Mouse (Mus musculus): Measurements from ENCODE around the gene Shisa8.
"Not testable (repeated sequence)": the region's sequence is repeated elsewhere in the genome, so short reads cannot be mapped to it uniquely, and the experiment has no call there.

Shisa8 gene

GRCm38 (mm10) chr15:82212752-82213063 is at the start of gene Shisa8:
Shisa8 (minus strand) TSS chr15:82212815.
- no peak for DNase-seq (ENCODE audit: low spot score)

DNA sequence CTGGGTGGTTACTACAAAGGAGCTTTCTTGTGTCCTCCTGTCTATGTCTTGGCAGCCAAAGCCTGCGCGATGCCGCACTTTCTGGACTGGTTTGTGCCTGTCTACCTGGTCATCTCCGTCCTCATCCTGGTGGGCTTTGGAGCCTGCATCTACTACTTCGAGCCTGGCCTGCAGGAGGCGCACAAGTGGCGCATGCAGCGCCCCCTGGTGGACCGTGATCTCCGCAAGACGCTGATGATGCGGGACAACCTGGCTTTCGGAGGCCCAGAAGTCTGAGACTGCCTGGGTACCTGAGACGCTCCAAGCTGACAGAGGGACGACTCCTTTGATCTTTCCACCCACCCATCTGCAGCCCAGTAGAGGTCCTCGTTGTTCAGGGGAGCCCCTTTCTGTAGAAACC is 46.9 kb upstream of the Shisa8 start:
- peak; percentile 58 for DNase-seq (ENCODE audit: low spot score)

- no peak for DNase-seq (ENCODE audit: low spot score)
Observed at GRCm38 (mm10) chr15:82255944-82256383, 43.3 kb upstream of the Shisa8 start.

DNA sequence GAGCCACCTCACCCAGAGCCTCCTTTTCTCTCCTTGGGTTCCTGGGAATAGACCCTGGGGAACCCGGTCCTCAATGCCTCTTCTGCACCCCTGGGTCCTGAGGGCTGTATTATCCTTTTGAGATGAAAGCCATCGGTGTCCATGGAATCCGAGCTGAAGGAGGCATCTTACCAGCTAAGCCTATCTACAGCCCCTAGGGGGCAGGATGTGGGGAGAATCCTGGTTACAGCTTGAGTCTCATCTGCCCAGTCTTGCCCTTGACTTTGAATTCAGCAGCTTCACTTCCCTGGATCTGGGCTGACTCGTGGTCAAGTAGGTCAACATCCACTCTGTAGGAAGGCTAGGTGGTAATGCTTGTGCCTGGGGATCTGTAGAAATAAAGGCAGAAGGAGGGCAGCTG is 42.6 kb upstream of the Shisa8 start:
- DNase-seq (ENCODE audit: low spot score) = no peak

- no peak for DNase-seq (ENCODE audit: low spot score)
Observed at GRCm38 (mm10) chr15:82252097-82252496, 39.5 kb upstream of the Shisa8 start, which contains the start of gene 1500009C09Rik. 1500009C09Rik (plus strand) TSS chr15:82252397.

- no peak for DNase-seq (ENCODE audit: low spot score)
Observed at GRCm38 (mm10) chr15:82251579-82251978, 39.0 kb upstream of the Shisa8 start.

DNA sequence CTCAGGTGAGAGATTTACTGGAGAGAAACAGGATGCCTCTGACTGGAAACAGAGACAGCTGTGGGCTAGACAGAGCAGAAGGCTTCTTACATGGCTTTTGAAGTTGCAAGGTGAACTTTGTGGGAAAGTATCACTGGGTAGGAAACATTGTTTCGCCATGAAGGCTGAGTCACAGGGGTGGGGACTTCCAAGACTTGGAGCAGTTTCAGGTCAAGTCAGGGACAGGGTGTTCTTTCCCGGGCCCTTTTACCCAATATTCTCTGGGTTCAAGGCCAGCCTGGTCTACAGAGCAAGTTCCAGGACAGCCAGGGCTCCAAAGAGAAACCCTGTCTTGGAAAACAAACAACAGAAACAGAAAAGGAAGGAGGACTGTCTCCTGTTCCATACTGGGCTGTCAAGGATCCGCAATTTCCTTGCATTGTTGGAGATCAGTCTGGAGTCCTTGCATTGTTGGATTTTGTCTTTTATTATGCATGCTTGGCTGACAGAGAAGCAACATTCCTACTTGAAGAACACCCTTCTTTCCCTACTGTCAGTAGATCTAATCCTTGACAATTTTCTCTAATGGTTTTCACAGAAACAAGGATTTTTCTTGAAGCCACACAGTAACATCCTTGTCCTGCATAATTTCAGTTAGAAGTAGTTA is 34.6 kb upstream of the Shisa8 start:
- no peak for DNase-seq (ENCODE audit: low spot score)

- DNase-seq (ENCODE audit: low spot score) = not testable (repeated sequence)
Observed at GRCm38 (mm10) chr15:82244805-82245161, 32.2 kb upstream of the Shisa8 start.

DNA sequence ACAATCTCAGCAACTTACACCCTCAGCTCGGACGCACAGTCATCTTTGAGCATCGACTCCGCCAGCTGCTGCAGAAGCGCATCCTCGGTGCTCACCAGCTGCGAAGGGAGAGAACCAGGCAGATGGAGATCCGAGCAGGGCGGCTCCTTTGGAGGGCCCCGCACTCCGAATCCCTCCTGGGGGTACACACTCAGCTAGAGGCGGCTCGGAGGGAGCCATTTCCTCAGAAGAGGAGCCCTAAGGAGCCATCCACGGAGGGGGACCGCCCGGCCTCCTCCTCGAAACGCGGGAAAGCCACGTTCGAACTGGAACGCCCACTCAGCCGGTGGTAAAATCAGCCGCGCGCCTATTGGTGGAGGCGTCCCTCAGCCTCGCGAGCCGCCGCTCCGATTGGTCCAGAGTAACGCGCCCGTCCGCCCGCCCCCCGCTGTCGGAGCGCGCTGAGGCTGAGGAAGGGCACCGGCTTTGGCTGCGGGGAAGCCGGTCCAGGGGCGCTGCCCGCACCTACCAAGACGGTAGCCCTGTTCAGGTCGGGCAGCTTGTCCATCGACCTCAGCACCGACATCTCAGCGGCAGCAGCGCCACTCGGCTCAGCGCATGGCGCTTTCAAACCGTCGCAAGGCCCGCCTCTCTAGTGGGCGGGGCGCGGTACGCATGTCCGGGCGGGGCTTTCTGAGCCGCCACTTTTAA is 31.6 kb upstream of the Shisa8 start, which contains the start of gene Cenpm:
Cenpm (minus strand) TSS at position 634 of the 690 bp plus-strand sequence.
- DNase-seq (ENCODE audit: low spot score) = peak; percentile 90

DNA sequence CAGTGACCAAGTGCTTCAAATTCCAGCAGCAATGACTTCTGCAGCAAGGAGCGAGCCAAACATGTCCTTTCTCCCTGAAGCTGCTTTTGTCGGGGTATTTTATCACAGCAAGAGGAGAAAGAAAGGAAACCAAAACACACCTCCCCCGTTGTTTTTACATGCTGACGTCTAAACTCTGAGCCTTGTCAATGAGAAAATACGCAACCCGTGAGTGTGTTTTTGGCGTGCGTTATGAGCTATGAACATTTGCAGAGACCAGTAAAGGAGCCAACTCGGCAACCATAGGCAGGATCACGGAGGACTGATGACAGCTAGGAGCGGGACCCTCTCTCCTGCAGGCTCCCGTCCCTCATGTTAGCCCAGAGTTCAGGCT is 31.1 kb upstream of the Shisa8 start:
- DNase-seq (ENCODE audit: low spot score) = no peak

DNA sequence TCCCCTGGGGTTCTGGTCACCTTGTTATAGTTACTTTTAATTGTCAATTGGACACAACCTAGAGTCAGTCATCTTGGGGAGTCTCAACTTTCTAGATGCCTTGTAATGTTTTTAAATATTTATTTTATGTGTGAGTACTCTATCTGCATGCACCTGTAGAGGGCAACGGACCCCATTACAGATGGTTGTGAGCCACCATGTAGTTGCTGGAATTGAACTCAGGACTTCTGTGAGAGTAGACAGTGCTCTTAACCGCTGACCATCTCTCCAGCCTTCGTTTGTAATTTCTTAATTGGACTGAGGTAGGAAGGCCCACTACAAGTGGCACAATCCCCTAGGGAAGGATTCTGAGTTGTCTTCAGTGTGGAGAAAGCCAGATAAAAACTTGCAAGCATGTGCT is 30.7 kb upstream of the Shisa8 start:
- DNase-seq (ENCODE audit: low spot score) = no peak

- peak; percentile 80 for DNase-seq (ENCODE audit: low spot score)
Observed at GRCm38 (mm10) chr15:82236565-82236964, 23.9 kb upstream of the Shisa8 start.

DNA sequence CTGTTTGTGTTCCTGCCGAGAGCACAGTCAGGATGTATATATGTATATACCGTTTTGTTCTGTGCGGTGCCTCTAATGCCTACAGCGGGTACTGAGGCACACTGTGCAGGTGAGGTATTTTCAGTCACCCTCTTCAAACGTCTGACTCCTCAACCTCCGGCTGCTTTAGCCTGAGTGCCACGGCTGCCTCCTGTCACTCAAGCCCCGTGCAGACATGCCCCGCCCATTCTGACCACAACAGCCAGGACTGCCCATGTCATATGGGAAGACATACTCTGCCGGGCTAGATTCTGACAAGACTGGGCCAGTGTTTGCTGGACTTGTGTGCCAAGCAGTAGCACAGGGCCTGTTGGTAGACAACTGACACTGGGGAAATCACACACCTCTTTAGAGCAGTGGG is 23.0 kb upstream of the Shisa8 start:
- no peak for DNase-seq (ENCODE audit: low spot score)

GRCm38 (mm10) chr15:82232651-82233050 is 20.0 kb upstream of the Shisa8 start:
- no peak for DNase-seq (ENCODE audit: low spot score)

DNA sequence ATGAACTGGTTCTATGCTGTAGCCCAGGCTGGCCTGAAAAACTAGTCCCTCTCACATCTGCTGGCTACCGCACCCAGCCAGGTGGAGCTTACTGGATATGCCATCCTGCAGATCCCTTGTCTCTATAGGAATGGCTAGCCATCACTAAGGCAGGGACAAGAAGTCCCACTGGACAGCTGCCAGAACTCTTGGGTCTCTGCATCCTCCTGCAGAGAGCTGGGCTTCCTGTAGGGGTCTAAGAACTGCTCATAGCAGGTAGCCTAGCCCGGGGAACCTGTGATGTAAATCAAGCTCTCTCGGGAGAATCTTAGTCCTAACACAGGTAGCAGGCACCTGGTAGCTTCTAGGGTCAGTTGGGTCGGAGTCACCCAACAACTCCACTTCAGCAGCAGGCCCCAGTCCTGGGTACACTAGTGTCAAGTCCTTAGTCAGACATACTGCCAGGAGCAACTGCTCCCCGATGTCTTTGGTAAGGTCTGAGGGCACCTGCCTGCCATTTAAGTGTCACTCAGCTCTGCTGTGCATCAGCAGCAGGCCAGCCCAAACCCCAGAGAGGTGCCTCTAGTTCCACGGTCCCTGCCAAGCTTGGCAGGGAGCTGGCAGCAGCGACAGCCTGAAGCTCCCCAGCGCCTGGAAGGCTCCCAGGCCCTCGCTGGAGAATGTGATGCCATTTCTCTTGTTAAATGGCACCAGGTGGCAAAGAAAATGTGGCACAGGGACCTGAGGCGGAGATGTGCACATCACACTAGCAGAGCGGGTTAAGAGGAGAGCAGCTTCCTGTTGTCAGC is 19.2 kb upstream of the Shisa8 start:
- DNase-seq (ENCODE audit: low spot score) = no peak

DNA sequence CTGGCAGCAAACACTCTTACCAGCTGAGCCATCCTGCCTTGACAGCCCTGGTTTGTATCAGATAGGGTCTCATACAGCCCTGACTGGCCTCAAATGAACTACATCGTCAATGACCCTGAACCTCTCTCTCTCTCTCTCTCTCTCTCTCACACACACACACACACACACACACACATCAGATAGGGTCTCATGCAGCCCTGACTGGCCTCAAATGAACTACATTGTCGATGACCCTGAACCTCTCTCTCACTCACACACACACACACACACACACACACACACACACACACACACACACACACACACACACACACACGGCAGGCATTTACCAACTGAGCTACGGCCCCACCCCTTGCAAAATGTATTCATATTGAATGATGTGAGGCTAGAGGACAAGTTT is 18.5 kb upstream of the Shisa8 start:
- DNase-seq (ENCODE audit: low spot score) = no peak

- no peak for DNase-seq (ENCODE audit: low spot score)
Observed at GRCm38 (mm10) chr15:82230098-82230611, 17.5 kb upstream of the Shisa8 start.

GRCm38 (mm10) chr15:82229542-82230045 is 17.0 kb upstream of the Shisa8 start:
- no peak for DNase-seq (ENCODE audit: low spot score)

GRCm38 (mm10) chr15:82225769-82226168 is 13.2 kb upstream of the Shisa8 start:
- DNase-seq (ENCODE audit: low spot score) = no peak

GRCm38 (mm10) chr15:82224602-82225215 is 12.1 kb upstream of the Shisa8 start:
- no peak for DNase-seq (ENCODE audit: low spot score)

DNA sequence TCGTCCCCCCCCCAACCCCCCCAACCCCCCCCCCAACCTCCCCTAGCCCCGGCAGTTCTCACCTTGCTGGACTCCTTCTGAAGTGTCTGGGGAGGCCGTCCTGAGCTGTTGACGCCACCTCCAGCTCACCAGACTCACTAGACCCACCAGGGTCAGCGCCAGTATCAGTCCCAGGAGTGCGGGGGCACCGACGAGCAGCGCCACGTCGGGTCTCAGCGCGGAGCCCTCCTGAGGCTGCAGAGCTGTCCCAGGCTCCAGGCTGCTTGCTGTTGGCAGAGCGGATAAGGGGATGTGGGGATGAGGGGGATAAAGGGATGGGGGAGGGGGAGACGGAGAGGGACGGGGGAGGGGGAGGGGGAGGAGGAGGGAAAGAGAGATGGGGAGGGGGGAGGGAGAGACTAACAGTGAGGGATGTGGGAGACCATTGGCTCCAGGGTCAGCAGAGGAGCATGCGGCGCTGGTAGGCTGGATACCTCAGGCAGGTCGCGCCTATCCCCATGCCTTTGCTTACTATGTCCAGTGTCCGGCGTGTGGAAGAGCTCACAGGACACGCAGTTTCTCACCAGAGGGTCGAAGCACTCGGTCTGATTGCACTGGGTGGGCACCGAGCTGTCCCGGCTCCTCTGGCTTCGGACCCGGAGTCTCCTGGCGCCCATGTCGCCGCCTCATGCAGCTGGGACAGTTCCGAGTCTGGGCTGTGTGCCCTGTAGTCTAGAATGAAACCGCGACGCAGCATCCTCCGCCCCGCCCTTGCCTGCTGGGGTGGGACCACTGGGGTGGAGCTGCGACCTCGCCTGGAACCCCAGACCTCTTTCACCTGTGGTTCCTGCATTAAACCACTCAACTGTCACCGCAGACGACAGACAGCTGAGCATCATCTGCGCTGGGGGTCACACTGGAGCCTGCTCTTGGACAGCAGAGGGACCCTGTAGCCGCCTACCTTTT is 11.3 kb upstream of the Shisa8 start, which contains the start of gene Tnfrsf13c:
Tnfrsf13c (minus strand) TSS at position 713 of the 945 bp plus-strand sequence.
- DNase-seq (ENCODE audit: low spot score) = no peak

Measured in urinary bladder, postnatal 25 days (tissue).